Mouse (Mus musculus): ENCODE data around the gene Aaed1. TPM values are rescaled to one million over a fixed set of nuclear protein-coding genes. Genes with fewer than 3 reads are reported as not detected.

Aaed1 gene
- polyA plus RNA-seq, 1 experiment = 4.9 TPM

DNA sequence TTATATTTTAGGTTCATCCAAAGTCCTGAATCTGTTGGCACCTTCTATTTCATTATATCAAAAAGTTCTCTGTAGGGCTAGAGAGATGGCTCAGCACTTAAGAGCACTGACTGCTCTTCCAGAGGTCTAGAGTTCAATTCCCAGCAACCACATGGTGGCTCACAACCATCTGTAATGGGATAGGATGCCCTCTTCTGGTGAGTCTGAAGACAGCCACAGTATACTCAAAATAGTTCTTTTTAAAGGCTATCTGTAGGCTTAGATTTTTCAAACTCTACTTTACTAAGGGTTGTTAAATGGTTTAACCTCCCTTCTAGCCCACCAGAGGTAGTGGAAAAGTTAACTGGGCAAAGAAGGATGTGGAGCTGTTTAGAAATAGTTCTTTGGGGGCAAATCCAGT is 7.3 kb upstream of the Aaed1 start:
- TF ChIP-seq CTCF (IDR thresholded peaks at IDR 0.05; ENCODE audit: extremely low read depth, insufficient read depth, insufficient read length, insufficient replicate concordance) = no peak
- no peak for TF ChIP-seq POLR2A (IDR thresholded peaks at IDR 0.05; ENCODE audit: low read depth, low read length)
- no peak overlapping the region for H3K4me3 ChIP-seq (ENCODE audit: extremely low read depth, insufficient read depth, insufficient read length)
- no peaks in the 10 kb centered on the region for H3K36me3 ChIP-seq (ENCODE audit: control insufficient read depth, insufficient read depth, low read length)
- DNase-seq (ENCODE audit: low read depth in 1 of 2, low spot score in 2 of 2) = no peak
- H3K27me3 ChIP-seq (ENCODE audit: control insufficient read depth, insufficient read depth, low read length) = no peaks in the 10 kb centered on the region
- no peaks in the 10 kb centered on the region for H3K4me1 ChIP-seq (ENCODE audit: control insufficient read depth, insufficient read depth, insufficient read length)
- H3K27ac ChIP-seq (ENCODE audit: insufficient read depth, low read length) = no peak overlapping the region

DNA sequence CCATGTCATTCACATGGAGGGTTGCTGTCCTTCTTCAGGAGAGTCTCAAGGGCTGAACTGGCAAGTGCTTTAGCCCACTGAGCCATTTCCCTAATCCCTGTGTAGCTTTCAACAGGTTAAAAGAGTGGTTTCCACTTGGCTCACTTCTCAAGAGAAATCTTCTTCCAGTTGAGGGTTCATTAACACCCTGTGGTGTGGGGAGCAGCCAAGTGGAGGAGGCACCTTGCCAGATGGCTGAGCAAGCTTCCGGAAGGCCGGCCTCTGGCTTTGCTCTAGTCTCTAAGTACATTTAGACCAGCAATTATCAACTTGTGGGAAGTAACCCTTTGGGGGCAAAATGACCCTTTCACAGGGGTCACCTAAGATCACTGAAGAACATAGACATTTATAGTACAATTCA is 5.8 kb upstream of the Aaed1 start:
- Histone ChIP-seq H3K4me3 (ENCODE audit: extremely low read depth, insufficient read depth, insufficient read length) (no peak overlapping the region), H3K36me3 (ENCODE audit: control insufficient read depth, insufficient read depth, low read length) (no peaks in the 10 kb centered on the region), H3K27ac (ENCODE audit: insufficient read depth, low read length) (no peak overlapping the region), H3K27me3 (ENCODE audit: control insufficient read depth, insufficient read depth, low read length) (no peaks in the 10 kb centered on the region), H3K4me1 (ENCODE audit: control insufficient read depth, insufficient read depth, insufficient read length) (no peaks in the 10 kb centered on the region)
- WGBS = 89% methylated on average over 2 of the region's 2 CpGs
- DNase-seq (ENCODE audit: low read depth in 1 of 2, low spot score in 2 of 2) = no peak
- TF ChIP-seq POLR2A (IDR thresholded peaks at IDR 0.05; ENCODE audit: low read depth, low read length) = no peak
- no peak for TF ChIP-seq CTCF (IDR thresholded peaks at IDR 0.05; ENCODE audit: extremely low read depth, insufficient read depth, insufficient read length, insufficient replicate concordance)

DNA sequence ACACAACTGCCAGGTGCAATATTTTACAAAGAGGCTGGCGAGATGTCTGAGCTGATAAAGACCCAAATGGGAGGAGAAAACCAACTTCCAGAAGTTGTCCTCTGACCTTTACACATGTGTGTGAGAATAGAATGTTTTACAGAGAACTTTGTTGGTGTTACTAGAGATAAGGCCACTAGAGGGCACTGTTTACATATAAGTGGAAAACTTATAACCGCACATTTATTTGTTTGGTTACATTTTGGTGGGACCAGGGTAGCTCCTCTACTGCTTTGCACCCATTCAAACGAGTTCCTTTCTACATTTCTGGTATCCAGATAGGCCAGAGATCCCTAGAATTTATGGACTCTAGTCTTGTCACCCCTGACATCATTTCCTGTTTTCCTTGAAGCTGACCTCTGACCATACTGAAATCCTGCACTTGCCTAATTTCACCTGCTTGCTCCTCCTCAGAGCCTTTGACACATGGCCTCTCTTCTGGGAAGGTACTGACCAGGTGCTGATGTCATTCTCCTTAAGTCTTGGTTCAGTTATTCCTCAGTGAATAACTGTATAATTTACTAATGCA is 3.1 kb upstream of the Aaed1 start:
- TF ChIP-seq POLR2A (IDR thresholded peaks at IDR 0.05; ENCODE audit: low read depth, low read length) (no peak), CTCF (IDR thresholded peaks at IDR 0.05; ENCODE audit: extremely low read depth, insufficient read depth, insufficient read length, insufficient replicate concordance) (no peak)
- no peaks in the 10 kb centered on the region; the same call in 1 of the 2 replicates for H3K4me1 ChIP-seq (ENCODE audit: control insufficient read depth, insufficient read depth, insufficient read length)
- peak in 1 of 2 experiments; percentile 31 for DNase-seq (ENCODE audit: low read depth in 1 of 2, low spot score in 2 of 2)
- no peak overlapping the region for H3K4me3 ChIP-seq (ENCODE audit: extremely low read depth, insufficient read depth, insufficient read length)
- H3K36me3 ChIP-seq (ENCODE audit: control insufficient read depth, insufficient read depth, low read length) = no peaks in the 10 kb centered on the region
- H3K27me3 ChIP-seq (ENCODE audit: control insufficient read depth, insufficient read depth, low read length) = no peaks in the 10 kb centered on the region
- H3K27ac ChIP-seq (ENCODE audit: insufficient read depth, low read length) = no peak overlapping the region
- 3% methylated on average over 3 of the region's 3 CpGs for WGBS

DNA sequence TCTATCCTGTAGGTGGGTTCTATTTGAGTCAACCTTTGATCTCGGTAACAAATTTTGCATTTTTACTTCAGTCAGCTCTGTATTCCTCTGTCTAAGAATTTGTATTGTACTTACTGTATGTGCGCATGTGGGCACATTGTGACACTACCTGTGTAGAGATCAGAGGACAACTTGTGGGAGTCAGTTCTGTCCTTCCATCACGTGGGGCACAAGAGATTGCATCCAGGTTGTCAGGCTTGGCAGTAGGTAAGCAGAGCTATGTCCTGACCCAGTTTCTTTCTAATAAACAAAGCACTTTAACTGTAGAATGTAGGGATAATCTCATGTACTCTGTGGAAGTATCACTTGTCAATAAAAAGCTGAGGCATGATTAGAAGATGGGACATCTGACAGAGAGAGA is 1.5 kb upstream of the Aaed1 start:
- WGBS = 88% methylated on average over 3 of the region's 3 CpGs
- H3K36me3 ChIP-seq (ENCODE audit: control insufficient read depth, insufficient read depth, low read length) = no peaks in the 10 kb centered on the region
- H3K27ac ChIP-seq (ENCODE audit: insufficient read depth, low read length) = no peak overlapping the region
- peaks cover 6% of the 10 kb centered on the region; the same call in 1 of the 2 replicates for H3K4me1 ChIP-seq (ENCODE audit: control insufficient read depth, insufficient read depth, insufficient read length)
- DNase-seq (ENCODE audit: low read depth in 1 of 2, low spot score in 2 of 2) = no peak
- TF ChIP-seq POLR2A (IDR thresholded peaks at IDR 0.05; ENCODE audit: low read depth, low read length) (no peak), CTCF (IDR thresholded peaks at IDR 0.05; ENCODE audit: extremely low read depth, insufficient read depth, insufficient read length, insufficient replicate concordance) (no peak)
- no peaks in the 10 kb centered on the region for H3K27me3 ChIP-seq (ENCODE audit: control insufficient read depth, insufficient read depth, low read length)
- no peak overlapping the region for H3K4me3 ChIP-seq (ENCODE audit: extremely low read depth, insufficient read depth, insufficient read length)

DNA sequence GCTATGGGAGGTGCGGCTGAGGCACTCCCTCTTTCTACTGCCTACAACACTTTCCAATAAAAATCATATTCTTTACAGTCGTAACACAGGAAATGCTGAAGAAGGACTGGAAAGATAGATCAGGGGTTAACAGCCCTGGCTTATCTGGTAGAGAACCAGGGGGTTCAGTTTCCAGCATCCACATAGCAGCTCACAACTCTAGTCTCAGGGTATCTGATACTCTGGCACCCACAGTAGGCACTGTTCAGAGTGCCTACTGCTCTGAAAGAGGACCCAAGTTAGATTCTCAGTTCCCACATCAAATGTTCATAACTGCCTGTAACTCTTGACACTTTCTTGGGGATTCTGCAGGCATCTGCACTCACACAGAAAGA is 393 bp upstream of the Aaed1 start:
- Histone ChIP-seq H3K27ac (ENCODE audit: insufficient read depth, low read length) (no peak overlapping the region), H3K27me3 (ENCODE audit: control insufficient read depth, insufficient read depth, low read length) (no peaks in the 10 kb centered on the region), H3K36me3 (ENCODE audit: control insufficient read depth, insufficient read depth, low read length) (peaks cover 2% of the 10 kb centered on the region; the same call in 1 of the 2 replicates), H3K4me3 (ENCODE audit: extremely low read depth, insufficient read depth, insufficient read length) (peak overlapping the region; percentile 32; the same call in 1 of the 2 replicates), H3K4me1 (ENCODE audit: control insufficient read depth, insufficient read depth, insufficient read length) (peaks cover 6% of the 10 kb centered on the region; the same call in 1 of the 2 replicates)
- no peak for DNase-seq (ENCODE audit: low read depth in 1 of 2, low spot score in 2 of 2)
- TF ChIP-seq CTCF (IDR thresholded peaks at IDR 0.05; ENCODE audit: extremely low read depth, insufficient read depth, insufficient read length, insufficient replicate concordance) = no peak
- no peak for TF ChIP-seq POLR2A (IDR thresholded peaks at IDR 0.05; ENCODE audit: low read depth, low read length)
- 0% methylated on average over 2 of the region's 2 CpGs for WGBS

DNA sequence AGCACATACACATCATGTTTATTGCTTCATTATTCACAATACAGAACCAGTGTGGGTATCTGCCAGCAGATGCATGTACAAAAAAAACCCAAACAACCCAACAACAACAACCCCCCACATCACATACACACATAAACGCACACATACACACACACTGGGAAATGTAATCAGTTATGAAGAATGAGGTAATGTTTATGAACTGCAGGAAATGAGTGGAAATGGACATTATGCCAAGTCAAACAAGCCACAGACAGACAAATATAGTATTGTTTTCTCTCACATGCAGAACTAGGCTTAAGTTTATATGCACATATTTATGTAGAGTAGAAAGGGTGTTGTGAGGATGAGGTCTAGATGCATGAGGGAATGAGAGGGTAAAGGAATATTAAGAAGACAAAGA is 1.2 kb downstream of the Aaed1 start:
- WGBS = 81% methylated on average over 1 of the region's 1 CpGs

DNA sequence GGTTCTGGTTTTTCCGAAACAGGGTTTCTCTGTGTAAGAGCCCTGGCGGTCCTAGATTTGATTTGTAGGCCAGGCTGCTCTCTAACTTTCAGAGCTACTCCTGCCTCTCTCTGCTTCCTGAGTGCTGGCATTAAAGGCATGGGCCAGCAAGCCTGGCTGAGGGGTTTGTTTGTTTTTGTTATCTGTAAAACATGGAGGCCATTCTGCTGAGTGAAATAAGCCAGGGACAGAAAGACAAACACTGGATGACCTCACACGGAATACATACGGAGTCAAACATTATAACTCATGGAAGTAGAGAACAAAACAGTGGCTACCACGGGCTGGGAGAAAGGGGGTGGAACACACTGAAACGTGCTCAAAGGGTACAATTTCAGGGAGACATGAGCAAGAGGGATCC is 1.9 kb downstream of the Aaed1 start:
- H3K27me3 ChIP-seq (ENCODE audit: control insufficient read depth, insufficient read depth, low read length) = no peaks in the 10 kb centered on the region
- no peak overlapping the region for H3K4me3 ChIP-seq (ENCODE audit: extremely low read depth, insufficient read depth, insufficient read length)
- peaks cover 8% of the 10 kb centered on the region for H3K36me3 ChIP-seq (ENCODE audit: control insufficient read depth, insufficient read depth, low read length)
- 81% methylated on average over 6 of the region's 6 CpGs for WGBS
- no peak overlapping the region for H3K27ac ChIP-seq (ENCODE audit: insufficient read depth, low read length)
- no peak for DNase-seq (ENCODE audit: low read depth in 1 of 2, low spot score in 2 of 2)
- TF ChIP-seq CTCF (IDR thresholded peaks at IDR 0.05; ENCODE audit: extremely low read depth, insufficient read depth, insufficient read length, insufficient replicate concordance) = no peak
- no peak for TF ChIP-seq POLR2A (IDR thresholded peaks at IDR 0.05; ENCODE audit: low read depth, low read length)
- peaks cover 6% of the 10 kb centered on the region; the same call in 1 of the 2 replicates for H3K4me1 ChIP-seq (ENCODE audit: control insufficient read depth, insufficient read depth, insufficient read length)

More for the DNA sequence above, 1.2 kb downstream of the Aaed1 start:
- peaks cover 8% of the 10 kb centered on the region for H3K36me3 ChIP-seq (ENCODE audit: control insufficient read depth, insufficient read depth, low read length)
- no peak overlapping the region for H3K4me3 ChIP-seq (ENCODE audit: extremely low read depth, insufficient read depth, insufficient read length)
- TF ChIP-seq CTCF (IDR thresholded peaks at IDR 0.05; ENCODE audit: extremely low read depth, insufficient read depth, insufficient read length, insufficient replicate concordance) = no peak
- no peak for TF ChIP-seq POLR2A (IDR thresholded peaks at IDR 0.05; ENCODE audit: low read depth, low read length)
- no peak overlapping the region for H3K27ac ChIP-seq (ENCODE audit: insufficient read depth, low read length)
- H3K27me3 ChIP-seq (ENCODE audit: control insufficient read depth, insufficient read depth, low read length) = no peaks in the 10 kb centered on the region
- DNase-seq (ENCODE audit: low read depth in 1 of 2, low spot score in 2 of 2) = no peak
- H3K4me1 ChIP-seq (ENCODE audit: control insufficient read depth, insufficient read depth, insufficient read length) = peaks cover 6% of the 10 kb centered on the region; the same call in 1 of the 2 replicates

All from spleen, adult 2 months (tissue).